Mouse (Mus musculus) ES-Bruce4 (cell line): ENCODE data around the gene Grhl3. TPM values are rescaled to one million over a fixed set of nuclear protein-coding genes. Genes with fewer than 3 reads are reported as not detected.

Experiments used
- H3K27ac ChIP-seq: 2 replicates; pipeline ENCODE4 v1.5.1; 2012; ENCODE audit warnings: low read length, inconsistent platforms; ENCODE audit not compliant: insufficient read depth
- H3K27me3 ChIP-seq: 2 replicates; pipeline ENCODE4 v1.6.1; 2012; ENCODE audit warnings: mild to moderate bottlenecking, low read length, inconsistent platforms; ENCODE audit not compliant: control insufficient read depth, poor library complexity, insufficient read depth, severe bottlenecking
- H3K36me3 ChIP-seq: 2 replicates; pipeline ENCODE4 v1.6.1; 2012; ENCODE audit warnings: inconsistent platforms, mild to moderate bottlenecking, low read length, moderate library complexity; ENCODE audit not compliant: control insufficient read depth, poor library complexity, insufficient read depth, severe bottlenecking
- H3K4me1 ChIP-seq: one replicate; pipeline ENCODE4 v1.8.1; 2011; ENCODE audit warnings: low read length; ENCODE audit not compliant: control insufficient read depth, insufficient read depth
- H3K4me3 ChIP-seq: 2 replicates; pipeline ENCODE4 v1.5.1; 2011; ENCODE audit warnings: low read depth, mild to moderate bottlenecking, low read length
- H3K9ac ChIP-seq: 2 replicates; pipeline ENCODE4 v1.6.1; 2012; ENCODE audit warnings: low read depth, mild to moderate bottlenecking, inconsistent platforms; ENCODE audit not compliant: poor library complexity, severe bottlenecking
- H3K9me3 ChIP-seq: replicated peaks from 2 replicates; pipeline ENCODE4 v1.6.1; 2012; ENCODE audit warnings: mild to moderate bottlenecking, low read length, inconsistent platforms; ENCODE audit not compliant: control insufficient read depth, poor library complexity, insufficient read depth, severe bottlenecking
- CTCF ChIP-seq: IDR thresholded peaks from one replicate; pipeline ENCODE4 v1.8.1; 2011; ENCODE audit warnings: low read depth, low read length
- EP300 ChIP-seq: IDR thresholded peaks from 2 replicates; pipeline ENCODE4 v1.6.1; 2011; ENCODE audit warnings: low read depth, low read length; ENCODE audit not compliant: insufficient read depth
- POLR2A ChIP-seq: IDR thresholded peaks from one replicate; pipeline ENCODE4 v1.8.1; 2011; ENCODE audit warnings: low read length; ENCODE audit not compliant: insufficient read depth
- polyA plus RNA-seq: library from polyadenylated mRNA; stranded (reverse); fragments of >200 nt; gene quantifications from 2 replicates; pipeline ENCODE4 v1.2.4, GENCODE M21; 2011; ENCODE audit warnings: low read depth; ENCODE audit not compliant: missing spikeins, insufficient read depth, insufficient read length

The Grhl3 gene
- polyA plus RNA-seq, 1 experiment = 18.0 TPM

DNA sequence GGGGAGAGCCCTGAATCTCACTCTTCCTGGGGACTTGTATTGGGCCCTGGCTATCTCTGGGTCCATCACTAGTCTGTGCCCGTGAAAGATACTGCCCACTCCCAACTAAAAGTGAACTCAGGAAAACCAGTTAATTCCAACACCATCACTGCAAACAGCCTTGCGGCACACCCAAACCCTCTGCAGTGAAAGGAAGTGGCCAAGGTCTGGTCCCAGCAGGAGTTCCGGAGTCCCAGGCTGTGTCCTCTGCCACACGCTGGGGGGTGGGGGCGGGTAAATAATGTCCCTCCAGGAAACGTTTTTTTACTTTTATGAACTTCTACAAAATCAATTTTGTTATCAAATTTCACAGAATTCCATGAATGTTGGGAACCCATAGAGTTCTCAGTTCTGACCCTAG is 6.3 kb upstream of the Grhl3 start:
- Histone ChIP-seq H3K9ac (0 out of 2 replicates have a peak overlapping the region, but pooled peaks have one; percentile 38), H3K27ac (peak overlapping the region; percentile 88), H3K9me3 (no peaks in the 10 kb centered on the region), H3K36me3 (no peaks in the 10 kb centered on the region), H3K4me1 (peaks cover 18% of the 10 kb centered on the region), H3K27me3 (no peaks in the 10 kb centered on the region), H3K4me3 (peak overlapping the region; percentile 34)
- TF ChIP-seq POLR2A = no peak
- TF ChIP-seq EP300 = peak; percentile 93

DNA sequence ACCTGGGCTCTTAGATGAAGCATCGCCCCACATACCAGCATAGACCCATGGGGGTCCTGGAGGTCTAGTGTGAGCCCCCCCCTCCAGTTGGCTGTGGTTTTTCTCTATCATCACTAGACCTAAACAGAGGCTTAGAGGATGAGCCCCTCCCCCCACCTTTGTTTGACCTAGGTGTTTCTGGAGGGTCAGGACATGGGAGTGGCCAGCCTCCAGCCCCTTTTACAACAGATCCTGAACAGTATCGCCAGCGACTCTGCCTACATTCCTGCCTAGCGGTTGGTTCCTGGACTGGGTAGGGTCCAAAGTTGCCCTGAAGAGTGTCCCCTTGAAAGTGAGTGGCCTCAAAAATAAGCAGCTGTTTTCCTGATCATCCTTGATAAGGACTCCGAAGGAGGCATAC is 5.1 kb upstream of the Grhl3 start:
- Histone ChIP-seq H3K9ac (peak overlapping the region; percentile 38; the same call in 1 of the 2 replicates), H3K4me3 (peak overlapping the region; percentile 50), H3K27ac (peak overlapping the region; percentile 88), H3K36me3 (no peaks in the 10 kb centered on the region), H3K9me3 (no peaks in the 10 kb centered on the region), H3K4me1 (peaks cover 18% of the 10 kb centered on the region), H3K27me3 (no peaks in the 10 kb centered on the region)
- peak; percentile 90 for TF ChIP-seq EP300
- TF ChIP-seq CTCF = no peak
- TF ChIP-seq POLR2A = peak; percentile 14

DNA sequence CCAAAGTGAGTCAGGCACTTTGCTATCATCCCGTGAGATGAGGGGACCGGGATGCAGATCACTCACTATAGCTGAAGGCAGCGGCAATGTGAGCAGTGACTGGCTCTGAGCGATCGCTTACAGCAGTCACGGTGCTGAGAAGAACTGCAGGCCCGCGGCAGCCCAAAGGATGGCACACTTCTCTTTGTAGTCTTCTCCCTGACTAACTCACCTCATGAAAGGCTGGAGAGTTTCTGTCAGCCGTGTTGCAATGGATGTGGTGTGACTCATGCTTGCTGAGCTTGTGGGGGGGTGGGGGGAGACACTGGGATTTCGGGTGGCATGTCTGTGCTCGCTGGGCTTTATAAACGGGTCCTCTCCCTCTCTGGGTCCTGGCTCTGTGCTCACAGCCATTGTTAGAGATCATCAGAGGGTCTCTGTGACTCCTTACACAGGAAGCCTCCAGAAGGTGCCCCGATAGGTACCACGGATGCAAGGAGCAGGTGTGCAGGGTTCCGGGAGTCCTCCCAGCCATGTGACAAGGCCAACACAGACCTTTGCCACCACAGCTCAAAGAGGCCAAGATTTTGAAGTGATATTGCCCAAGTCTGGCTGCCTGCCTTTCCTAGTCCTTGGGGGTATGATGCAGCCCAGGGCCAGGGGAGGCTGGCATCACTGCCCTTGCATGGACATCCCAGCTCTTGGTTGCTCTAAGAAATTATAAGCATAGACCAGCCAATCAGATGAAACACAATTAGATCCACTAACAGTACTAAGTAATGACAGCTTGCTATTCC is 2.1 kb upstream of the Grhl3 start:
- Histone ChIP-seq H3K27me3 (no peaks in the 10 kb centered on the region), H3K9ac (no peak overlapping the region), H3K9me3 (no peaks in the 10 kb centered on the region), H3K36me3 (no peaks in the 10 kb centered on the region), H3K4me3 (no peak overlapping the region), H3K27ac (no peak overlapping the region), H3K4me1 (peaks cover 11% of the 10 kb centered on the region)
- TF ChIP-seq EP300 (no peak), POLR2A (no peak), CTCF (no peak)

DNA sequence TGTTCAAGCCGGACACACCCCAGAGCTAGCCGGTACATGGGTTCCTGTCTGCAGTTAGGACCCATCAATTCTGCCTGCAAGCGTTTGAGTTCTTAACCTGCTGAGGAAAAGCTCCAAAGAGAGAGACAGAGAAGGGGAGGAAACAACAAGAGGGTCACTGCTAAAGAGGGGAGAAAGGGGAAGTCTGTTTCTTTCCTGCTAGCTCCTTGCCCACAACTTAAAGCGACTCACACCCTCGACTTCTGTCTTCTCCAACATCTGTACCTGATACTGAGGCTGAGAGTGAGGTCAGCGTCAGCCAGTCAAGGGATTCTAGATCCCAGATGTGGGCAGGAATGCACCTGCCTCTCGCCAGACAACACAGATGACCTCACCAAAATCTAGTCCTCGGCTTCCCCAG is 1.2 kb downstream of the Grhl3 start:
- TF ChIP-seq EP300 = no peak
- TF ChIP-seq POLR2A = no peak
- no peak for TF ChIP-seq CTCF
- Histone ChIP-seq H3K27ac (no peak overlapping the region), H3K27me3 (no peaks in the 10 kb centered on the region), H3K4me1 (peaks cover 7% of the 10 kb centered on the region), H3K9ac (no peak overlapping the region), H3K4me3 (peak overlapping the region; percentile 52), H3K36me3 (no peaks in the 10 kb centered on the region), H3K9me3 (no peaks in the 10 kb centered on the region)

DNA sequence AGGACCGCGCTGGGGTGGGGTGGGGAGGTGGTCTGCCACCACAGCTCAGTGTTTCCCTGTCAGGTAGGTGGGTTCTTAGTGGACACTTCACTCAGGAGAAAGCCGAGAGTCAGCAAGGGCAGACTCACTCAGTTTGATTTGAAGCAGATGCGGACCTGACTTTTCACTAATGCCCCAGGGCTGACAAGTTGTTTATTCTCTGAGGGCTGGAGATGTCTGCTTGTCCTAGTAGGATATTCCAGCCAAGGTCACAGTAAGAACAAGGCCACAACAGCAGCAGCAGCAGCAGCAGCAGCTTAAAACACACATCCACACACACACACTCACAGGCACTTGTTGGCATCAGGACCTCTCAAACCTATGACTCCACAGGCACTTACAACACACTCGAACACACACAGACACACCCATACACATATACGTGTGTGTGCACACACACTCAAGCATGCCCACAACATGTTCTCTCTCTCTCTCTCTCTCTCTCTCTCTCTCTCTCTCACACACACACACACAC is 2.3 kb downstream of the Grhl3 start:
- Histone ChIP-seq H3K4me1 (peaks cover 5% of the 10 kb centered on the region), H3K36me3 (no peaks in the 10 kb centered on the region), H3K9ac (peak overlapping the region; percentile 5), H3K27ac (no peak overlapping the region), H3K9me3 (no peaks in the 10 kb centered on the region), H3K4me3 (no peak overlapping the region), H3K27me3 (no peaks in the 10 kb centered on the region)
- TF ChIP-seq CTCF = no peak
- TF ChIP-seq EP300 = no peak
- TF ChIP-seq POLR2A = no peak
